Mouse (Mus musculus): Measurements from ENCODE around the gene Chic2.

The Chic2 gene

DNA sequence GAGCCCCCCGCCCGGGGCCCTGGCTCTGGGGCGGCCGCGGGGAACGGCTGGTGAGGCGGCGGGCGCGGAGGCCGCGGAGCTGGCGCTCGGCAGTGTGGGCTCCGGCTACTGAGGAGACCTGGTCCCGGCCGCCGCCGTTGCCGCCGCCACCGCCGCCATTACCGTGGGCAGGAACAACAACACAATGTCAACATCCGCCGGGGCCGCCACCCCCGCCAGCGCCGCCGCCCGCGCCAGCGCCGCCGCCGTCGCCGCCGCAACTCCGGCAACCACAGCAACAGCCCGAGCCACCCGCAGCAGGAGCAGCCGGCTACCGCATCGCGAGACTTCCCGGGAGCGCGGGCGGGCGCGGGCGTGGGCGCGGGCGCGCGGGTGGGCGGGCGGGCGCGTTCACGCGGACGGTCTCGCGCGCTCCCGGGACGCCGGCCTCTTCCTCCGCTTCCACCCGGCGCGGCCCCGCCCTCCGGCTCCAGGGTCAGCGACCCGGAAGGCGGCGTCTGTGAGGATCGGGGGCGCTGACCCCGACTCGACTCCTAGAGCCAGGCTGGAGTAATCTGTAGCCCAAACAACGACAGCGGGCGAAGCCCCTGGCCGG, at the start of gene Chic2:
Chic2 (minus strand) TSS at position 465 of the 595 bp plus-strand sequence.
- DNase-seq (ENCODE audit: low read depth, low spot score): no peak

- no peak for DNase-seq (ENCODE audit: low read depth, low spot score)
Measured at GRCm38 (mm10) chr5:75085906-75086305, 41.3 kb upstream of the Chic2 start.

DNA sequence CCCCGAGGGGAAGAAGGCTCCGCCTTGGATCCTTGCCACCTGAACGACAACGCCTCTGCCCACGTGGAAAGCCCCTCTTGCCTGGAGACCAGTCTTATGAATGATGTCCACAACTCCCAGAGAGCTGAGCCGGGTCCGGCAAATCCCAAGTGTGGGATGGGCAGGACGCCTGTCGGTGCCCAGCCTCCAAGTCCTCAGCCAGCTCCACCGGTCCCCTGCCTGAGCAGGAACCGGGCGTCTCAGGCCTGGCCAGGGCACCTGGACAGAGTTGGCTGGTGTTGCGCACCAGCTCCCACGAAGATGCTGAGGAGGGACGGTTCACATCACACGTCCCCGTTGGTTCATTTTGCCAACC, 40.9 kb upstream of the Chic2 start:
- DNase-seq (ENCODE audit: low read depth, low spot score): no peak

DNA sequence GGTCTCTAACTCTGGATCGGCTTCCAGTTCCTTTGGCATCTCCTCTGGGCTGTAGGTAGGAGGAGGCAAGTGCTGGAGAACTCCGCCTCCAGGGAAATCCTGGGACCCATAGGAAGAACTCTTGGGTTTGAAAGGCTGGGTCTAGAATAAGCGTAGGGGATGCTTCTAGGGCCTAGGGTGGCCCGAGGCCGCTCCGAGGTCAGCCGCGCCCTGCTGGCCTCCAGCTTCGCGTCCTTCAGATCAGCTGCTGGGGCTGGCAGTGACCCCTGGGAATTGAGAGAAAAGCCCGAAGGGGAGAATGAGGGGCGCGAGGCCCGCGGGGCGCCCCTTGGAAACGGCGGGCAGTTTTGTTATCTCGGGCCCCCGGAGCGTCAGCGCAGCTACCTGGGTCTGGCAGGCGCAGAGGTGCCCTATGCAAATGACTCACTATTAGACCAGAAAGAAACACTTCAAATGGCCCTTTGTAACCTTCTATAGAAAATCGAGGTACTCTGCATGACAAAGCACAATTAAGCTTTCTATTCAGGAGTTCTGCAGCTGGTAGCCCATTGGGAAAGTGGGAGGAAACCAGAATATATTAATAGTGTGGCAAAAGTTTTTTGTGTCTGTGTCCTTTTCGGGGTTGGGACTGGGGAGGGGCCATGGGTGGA, 40.4 kb upstream of the Chic2 start:
- DNase-seq (ENCODE audit: low read depth, low spot score): no peak

DNA sequence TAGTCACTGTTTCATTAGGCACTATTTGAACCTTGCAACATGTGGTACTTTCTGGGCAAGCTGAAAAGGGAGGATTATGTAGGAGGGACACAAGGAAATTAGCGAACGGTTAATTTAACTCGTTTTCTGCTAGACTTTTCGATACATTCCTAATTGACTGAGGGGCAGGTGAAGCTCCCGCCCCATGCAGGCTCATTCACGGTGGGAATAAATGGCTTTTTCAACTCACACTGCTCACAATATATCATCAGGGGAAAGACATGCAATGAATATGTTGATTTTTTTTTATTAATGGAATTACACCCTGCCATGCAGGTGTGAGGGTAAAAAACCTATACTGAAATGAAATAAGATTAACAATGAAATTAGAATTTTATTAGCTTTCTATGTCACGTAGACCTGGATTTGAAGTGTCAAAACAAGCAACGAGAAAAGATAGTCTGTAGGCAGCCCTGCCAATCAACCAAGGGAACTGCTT, 39.9 kb upstream of the Chic2 start:
- no peak for DNase-seq (ENCODE audit: low read depth, low spot score)

DNA sequence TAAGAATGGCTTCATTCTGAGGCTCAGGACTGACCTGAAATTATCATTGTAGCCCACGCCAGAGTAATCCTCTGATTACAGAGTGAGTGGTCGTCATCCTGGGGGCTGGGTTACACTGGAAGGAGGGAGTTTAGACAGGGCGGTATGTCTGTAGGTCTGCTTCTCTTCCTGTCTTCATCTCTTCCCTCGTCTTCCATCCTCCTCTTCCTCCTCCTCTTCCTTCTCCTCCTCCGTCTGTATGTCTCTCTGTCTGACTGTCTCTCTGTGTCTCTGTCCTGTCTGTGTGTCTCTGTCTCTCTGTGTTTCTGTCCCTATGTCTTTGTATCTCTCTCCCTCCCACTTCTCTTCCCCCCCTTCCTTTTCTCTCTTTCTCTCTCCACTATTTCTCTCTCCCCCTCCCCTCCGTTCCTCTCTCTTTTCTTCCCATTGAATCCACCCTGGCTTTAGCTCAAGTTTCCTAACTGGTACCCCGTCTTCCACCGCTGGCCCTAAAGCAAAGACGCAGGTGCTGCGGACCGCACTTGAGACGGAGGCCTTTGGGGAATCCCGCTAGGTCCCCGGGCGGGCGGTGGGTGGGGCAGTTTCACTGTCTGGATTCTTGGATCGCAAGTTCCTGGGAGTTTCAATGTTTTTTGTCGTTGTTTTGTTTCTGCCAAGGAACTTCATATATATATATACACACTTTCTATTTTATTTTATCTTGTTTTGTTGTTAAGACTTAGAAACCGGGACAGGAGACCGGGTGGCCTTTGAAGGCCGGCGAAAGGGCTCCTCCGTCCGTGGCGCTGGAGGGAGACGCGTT, 39.2 kb upstream of the Chic2 start:
- no peak for DNase-seq (ENCODE audit: low read depth, low spot score)

GRCm38 (mm10) chr5:75083061-75083460, 38.5 kb upstream of the Chic2 start:
- DNase-seq (ENCODE audit: low read depth, low spot score): no peak

DNA sequence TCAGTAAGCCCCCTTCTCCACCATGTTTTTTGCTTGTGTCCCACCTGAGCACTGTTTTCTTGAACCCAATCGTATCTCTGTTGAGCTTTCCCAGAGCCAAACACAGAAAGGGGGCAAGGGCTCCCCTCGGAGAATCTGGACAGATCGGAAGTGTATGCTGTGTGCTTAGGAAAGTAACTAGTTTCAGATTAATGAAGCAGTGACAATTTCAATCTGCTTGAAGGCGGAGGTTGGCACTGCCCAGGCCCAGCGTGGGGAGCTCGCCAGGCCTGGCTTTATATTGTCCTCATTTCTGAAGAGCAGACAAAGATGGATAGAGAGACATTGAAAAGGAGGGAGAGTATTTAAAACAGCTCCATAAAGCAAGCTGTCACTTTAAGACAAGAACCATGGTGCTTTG, 37.9 kb upstream of the Chic2 start:
- no peak for DNase-seq (ENCODE audit: low read depth, low spot score)

DNA sequence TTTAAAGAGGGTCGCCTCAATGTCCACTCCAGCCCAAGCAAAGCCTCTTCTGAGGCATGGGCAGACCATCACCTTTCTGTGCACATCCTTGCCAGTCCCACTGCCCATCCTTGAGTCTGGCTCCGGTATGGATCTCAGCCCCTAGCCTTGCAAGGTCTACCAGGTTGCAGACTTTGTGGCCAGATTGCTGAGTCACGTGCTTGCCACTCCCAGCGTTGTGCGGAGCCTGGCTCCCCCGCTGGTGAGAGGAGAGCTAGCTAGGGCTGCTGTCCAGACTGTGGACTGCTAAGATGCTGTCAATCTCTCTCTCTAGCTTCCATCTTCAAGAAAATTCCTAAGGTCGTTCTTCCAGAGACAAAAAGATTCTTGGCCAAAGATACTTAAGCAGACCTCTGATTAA, 35.0 kb upstream of the Chic2 start:
- DNase-seq (ENCODE audit: low read depth, low spot score): no peak

DNA sequence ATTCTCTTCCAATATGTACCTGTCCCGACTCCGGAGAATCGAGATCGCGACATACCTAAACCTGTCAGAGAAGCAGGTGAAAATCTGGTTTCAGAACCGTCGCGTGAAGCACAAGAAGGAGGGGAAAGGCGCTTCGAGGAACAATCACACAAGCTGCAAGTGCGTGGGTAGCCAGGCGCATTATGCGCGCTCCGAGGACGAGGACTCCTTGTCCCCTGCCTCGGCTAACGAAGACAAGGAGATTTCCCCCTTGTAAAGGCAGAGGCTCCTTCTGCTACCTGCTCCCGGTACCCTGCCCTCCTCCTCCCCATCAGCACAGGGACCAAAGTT, 32.4 kb upstream of the Chic2 start:
- no peak for DNase-seq (ENCODE audit: low read depth, low spot score)

- no peak for DNase-seq (ENCODE audit: low read depth, low spot score)
Measured at GRCm38 (mm10) chr5:75076326-75077050, 31.9 kb upstream of the Chic2 start.

DNA sequence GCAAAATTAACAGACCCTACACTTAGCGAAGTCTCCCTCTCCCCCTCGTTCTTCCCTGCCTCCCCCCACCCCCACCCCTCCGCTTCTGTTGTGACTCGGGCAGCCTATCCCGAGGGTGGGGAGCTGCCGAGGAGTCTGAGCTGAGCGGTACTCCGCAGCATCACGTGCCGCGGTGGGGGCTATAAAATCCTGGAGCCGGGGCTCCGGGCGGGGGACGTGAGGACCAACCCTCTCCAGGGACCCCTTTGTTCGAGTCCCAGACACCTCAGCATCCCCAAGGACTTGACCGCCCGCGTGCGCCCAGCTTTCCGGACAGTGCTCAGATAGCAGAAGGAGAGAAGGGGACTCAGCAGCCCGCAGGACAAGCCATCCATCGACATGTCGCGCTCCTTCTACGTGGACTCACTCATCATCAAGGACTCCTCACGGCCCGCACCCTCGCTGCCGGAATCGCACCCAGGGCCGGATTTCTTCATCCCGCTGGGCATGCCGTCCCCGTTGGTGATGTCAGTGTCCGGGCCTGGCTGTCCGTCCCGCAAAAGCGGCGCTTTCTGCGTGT, 30.9 kb upstream of the Chic2 start, which contains the start of gene Gsx2:
Gsx2 (plus strand) TSS at position 219 of the 559 bp plus-strand sequence.
- no peak for DNase-seq (ENCODE audit: low read depth, low spot score)

DNA sequence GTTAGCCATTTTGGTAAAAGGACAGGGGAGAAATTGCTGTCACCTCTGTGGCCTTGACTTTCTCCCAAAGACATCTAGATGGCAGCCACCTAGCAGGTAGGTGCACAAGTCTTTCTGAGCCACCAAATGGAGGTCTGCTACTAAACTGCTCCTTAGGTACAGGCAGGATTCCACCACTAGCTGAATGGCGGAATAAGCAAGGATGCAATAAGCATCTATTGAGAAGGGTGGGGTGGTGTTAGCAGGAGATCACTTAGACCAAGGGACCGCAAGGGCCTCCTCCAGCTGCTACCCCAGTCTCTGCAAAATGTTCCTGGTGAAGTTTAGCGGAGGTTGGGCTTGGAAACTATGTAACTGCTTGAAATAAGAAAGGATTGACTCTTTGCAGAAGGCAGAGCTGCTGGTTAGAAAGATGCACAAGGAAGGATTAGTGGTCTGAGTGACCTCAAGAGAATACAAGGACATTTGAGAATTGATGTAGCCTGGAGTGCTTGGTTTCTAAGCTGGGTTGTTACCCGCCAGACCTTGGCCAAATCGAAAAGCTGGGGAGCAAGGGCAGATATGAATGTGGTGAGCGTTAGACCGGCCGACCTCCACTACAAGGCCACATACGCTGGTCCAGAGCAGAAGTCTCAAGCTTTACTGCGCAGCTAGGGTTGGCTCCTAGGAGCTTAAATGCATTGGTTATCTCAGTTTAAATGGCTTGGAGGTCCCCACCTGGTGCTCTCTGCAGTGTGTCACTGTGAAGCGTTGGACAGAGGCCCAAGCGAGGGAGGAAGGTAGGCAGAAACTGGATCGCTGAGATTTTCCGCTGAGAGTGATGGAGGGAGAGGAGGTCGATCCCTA, 30.2 kb upstream of the Chic2 start:
- DNase-seq (ENCODE audit: low read depth, low spot score): no peak

GRCm38 (mm10) chr5:75074132-75074531, 29.6 kb upstream of the Chic2 start:
- no peak for DNase-seq (ENCODE audit: low read depth, low spot score)

- no peak for DNase-seq (ENCODE audit: low read depth, low spot score)
Measured at GRCm38 (mm10) chr5:75073684-75074083, 29.1 kb upstream of the Chic2 start.

- no peak for DNase-seq (ENCODE audit: low read depth, low spot score)
Measured at GRCm38 (mm10) chr5:75073167-75073566, 28.6 kb upstream of the Chic2 start.

DNA sequence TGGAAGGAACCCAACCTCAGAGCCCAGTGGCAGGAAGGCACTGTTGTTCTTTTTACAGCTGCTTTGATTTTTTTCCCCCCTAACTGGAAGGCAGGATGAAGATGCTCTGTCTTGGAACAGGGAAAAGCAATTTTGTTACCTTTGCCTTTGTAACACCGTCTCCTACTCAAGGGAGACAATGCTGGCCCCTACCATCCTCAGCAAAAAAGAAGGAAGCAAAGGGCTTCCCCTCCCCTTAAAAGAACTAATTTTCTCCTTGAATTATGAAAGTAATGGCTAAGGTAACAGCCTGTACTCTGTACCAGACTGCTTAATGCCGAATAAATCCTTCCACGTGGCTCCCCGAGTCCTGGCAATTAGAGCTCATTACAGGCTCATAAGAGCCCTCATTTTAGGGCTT, 28.0 kb upstream of the Chic2 start:
- no peak for DNase-seq (ENCODE audit: low read depth, low spot score)

DNA sequence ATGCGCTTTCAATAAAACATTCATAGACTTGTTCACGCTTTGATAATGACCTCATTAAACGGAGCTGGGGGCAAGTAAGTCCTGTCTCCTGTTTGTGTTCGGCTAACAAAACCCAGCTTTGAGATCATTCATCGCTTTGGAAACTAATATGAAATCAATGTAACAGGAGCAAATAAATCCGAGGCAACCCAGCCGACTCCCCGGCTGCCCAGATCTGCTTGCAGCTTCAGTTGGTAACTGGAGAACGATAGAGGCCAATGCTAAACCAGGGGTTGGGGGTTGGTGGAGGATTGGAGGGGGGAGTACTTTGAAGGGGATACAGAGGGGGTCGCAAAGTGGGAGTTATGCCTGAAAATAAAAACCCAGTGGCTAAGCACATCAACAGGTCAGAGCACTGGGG, 27.4 kb upstream of the Chic2 start:
- DNase-seq (ENCODE audit: low read depth, low spot score): no peak

DNA sequence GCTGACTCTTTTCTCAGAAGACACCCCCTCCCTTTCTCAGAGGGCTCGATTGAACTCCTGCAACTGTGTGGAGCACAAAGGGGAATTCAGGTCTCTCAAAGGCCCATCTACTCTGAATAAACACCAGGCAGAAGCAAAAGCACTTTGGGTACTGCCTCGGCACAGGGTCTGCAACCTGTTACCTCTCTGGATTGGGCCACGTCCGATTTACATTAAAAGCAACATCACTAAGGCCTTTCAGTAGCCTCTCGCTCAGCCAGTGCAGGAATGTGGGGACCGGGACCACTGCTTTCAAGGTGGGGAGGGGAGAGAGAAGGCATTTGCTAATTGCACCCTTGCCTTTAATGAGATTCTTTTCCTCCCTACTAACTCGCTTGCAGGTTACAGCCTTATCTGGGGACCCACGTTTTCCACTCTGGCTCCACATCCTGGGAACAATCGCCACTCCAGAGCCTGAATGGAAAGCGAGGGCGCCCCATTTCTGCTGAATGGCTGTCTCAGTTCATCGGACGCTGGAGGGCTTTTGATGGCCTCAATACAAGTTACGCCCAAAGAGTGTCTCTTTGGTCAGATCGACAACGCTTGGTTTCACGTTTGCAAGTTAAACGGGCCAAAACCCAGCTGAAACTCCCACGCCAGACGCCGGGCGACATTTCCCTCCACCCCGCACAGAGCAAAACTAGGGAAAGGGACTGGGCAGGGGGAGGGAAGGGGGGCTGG, 26.2 kb upstream of the Chic2 start:
- DNase-seq (ENCODE audit: low read depth, low spot score): no peak

DNA sequence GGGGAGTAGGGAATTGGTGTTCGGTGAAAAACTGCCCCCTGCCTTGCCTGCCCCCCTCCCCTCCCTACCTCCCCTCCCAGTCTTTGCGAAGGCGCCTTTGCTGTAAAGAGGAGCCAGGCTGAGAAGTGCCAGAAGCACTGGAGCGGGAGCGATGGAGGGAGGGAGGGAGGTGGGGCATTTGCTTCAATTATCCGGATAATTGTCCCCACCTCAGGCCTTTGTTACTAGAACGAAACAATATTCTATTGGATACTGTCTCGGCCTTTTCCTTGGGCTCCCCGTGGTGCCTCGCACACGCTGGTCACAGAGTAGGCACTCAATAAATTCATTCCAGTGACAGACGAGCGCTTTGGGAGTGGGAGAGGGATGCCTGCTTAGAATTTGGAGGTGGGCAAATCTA, 25.6 kb upstream of the Chic2 start:
- no peak for DNase-seq (ENCODE audit: low read depth, low spot score)
